Mouse (Mus musculus): Measurements from ENCODE around the gene Armc6. TPM values are rescaled to one million over a fixed set of nuclear protein-coding genes. Genes with fewer than 3 reads are reported as not detected.

The Armc6 gene
- 30.8 and 31.9 TPM in 2 replicates for polyA plus RNA-seq (2016; fragmentation: Nextera tagmentation; extraction: Ambion mirVana)

GRCm38 (mm10) chr8:70234080-70234780 lies at the start of gene Armc6, which contains the start of gene Sugp2:
Gene Armc6 (minus strand): TSS chr8:70234466.
Gene Sugp2 (plus strand): TSS chr8:70234226.
- Histone ChIP-seq H3K27me3 (replicated peaks; ENCODE audit: low read depth, poor library complexity, severe bottlenecking) (no peaks in the 10 kb centered on the region), H3K27ac (replicated peaks) (peak within 1 kb of the TSS; percentile 93), H3K4me3 (peak within 1 kb of the TSS; percentile 92), H3K9me3 (no peaks in the 10 kb centered on the region), H3K4me1 (peaks cover 21% of the 10 kb centered on the region), H3K36me3 (replicated peaks) (peaks cover 53% of the 10 kb centered on the region)
- DNase-seq (ENCODE audit: low spot score) = peak; percentile 97
- WGBS = under 1% methylated on average over 67 of the region's 67 CpGs

- H3K27ac ChIP-seq (replicated peaks) = peak overlapping the region; percentile 95
- DNase-seq (ENCODE audit: low spot score) = peak; percentile 44
- H3K4me1 ChIP-seq = peaks cover 55% of the 10 kb centered on the region
- peaks cover 6% of the 10 kb centered on the region; the same call in 1 of the 2 replicates for H3K9me3 ChIP-seq
- H3K4me3 ChIP-seq = peak overlapping the region; percentile 93
- peaks cover 42% of the 10 kb centered on the region for H3K36me3 ChIP-seq (replicated peaks)
- WGBS = under 1% methylated on average over 55 of the region's 55 CpGs
- no peaks in the 10 kb centered on the region for H3K27me3 ChIP-seq (replicated peaks; ENCODE audit: low read depth, poor library complexity, severe bottlenecking)
Measured at GRCm38 (mm10) chr8:70283136-70284077, 49.1 kb upstream of the Armc6 start.

- WGBS = under 1% methylated on average over 36 of the region's 36 CpGs
- Histone ChIP-seq H3K27ac (replicated peaks) (peak within 1 kb of the TSS; percentile 95), H3K36me3 (replicated peaks) (peaks cover 35% of the 10 kb centered on the region), H3K27me3 (replicated peaks; ENCODE audit: low read depth, poor library complexity, severe bottlenecking) (no peaks in the 10 kb centered on the region), H3K4me3 (peak within 1 kb of the TSS; percentile 93), H3K4me1 (peaks cover 62% of the 10 kb centered on the region), H3K9me3 (peaks cover 6% of the 10 kb centered on the region; the same call in 1 of the 2 replicates)
- DNase-seq (ENCODE audit: low spot score) = peak; percentile 97
Measured at GRCm38 (mm10) chr8:70282603-70283135, 48.4 kb upstream of the Armc6 start, which contains the start of gene Homer3. Gene Homer3 (plus strand): TSS chr8:70282827.

- Histone ChIP-seq H3K27ac (replicated peaks) (peak overlapping the region; percentile 95; the same call in 1 of the 2 replicates), H3K27me3 (replicated peaks; ENCODE audit: low read depth, poor library complexity, severe bottlenecking) (no peaks in the 10 kb centered on the region), H3K36me3 (replicated peaks) (peaks cover 18% of the 10 kb centered on the region), H3K9me3 (no peaks in the 10 kb centered on the region), H3K4me3 (no peak overlapping the region), H3K4me1 (peaks cover 66% of the 10 kb centered on the region)
- no peak for DNase-seq (ENCODE audit: low spot score)
- 60% methylated on average over 3 of the region's 3 CpGs for WGBS
Measured at GRCm38 (mm10) chr8:70281001-70281400, 46.7 kb upstream of the Armc6 start.

- 0 out of 2 replicates have a peak overlapping the region, but pooled peaks have one; percentile 13 for H3K4me3 ChIP-seq
- H3K4me1 ChIP-seq = peaks cover 54% of the 10 kb centered on the region
- no peaks in the 10 kb centered on the region for H3K27me3 ChIP-seq (replicated peaks; ENCODE audit: low read depth, poor library complexity, severe bottlenecking)
- H3K36me3 ChIP-seq (replicated peaks) = peaks cover under 1% of the 10 kb centered on the region
- 66% methylated on average over 8 of the region's 8 CpGs for WGBS
- no peak for DNase-seq (ENCODE audit: low spot score)
- H3K27ac ChIP-seq (replicated peaks) = peak overlapping the region; percentile 40; the same call in 1 of the 2 replicates
- no peaks in the 10 kb centered on the region for H3K9me3 ChIP-seq
Measured at GRCm38 (mm10) chr8:70279266-70279665, 45.0 kb upstream of the Armc6 start.

- no peaks in the 10 kb centered on the region for H3K36me3 ChIP-seq (replicated peaks)
- 0 out of 2 replicates have a peak overlapping the region, but pooled peaks have one; percentile 49 for H3K27ac ChIP-seq (replicated peaks)
- no peaks in the 10 kb centered on the region for H3K9me3 ChIP-seq
- H3K27me3 ChIP-seq (replicated peaks; ENCODE audit: low read depth, poor library complexity, severe bottlenecking) = no peaks in the 10 kb centered on the region
- peaks cover 46% of the 10 kb centered on the region for H3K4me1 ChIP-seq
- 71% methylated on average over 15 of the region's 15 CpGs for WGBS
- DNase-seq (ENCODE audit: low spot score) = no peak
- 0 out of 2 replicates have a peak overlapping the region, but pooled peaks have one; percentile 4 for H3K4me3 ChIP-seq
Measured at GRCm38 (mm10) chr8:70278175-70278574, 43.9 kb upstream of the Armc6 start.

- WGBS = 88% methylated on average over 3 of the region's 3 CpGs
- no peak overlapping the region for H3K4me3 ChIP-seq
- no peaks in the 10 kb centered on the region for H3K27me3 ChIP-seq (replicated peaks; ENCODE audit: low read depth, poor library complexity, severe bottlenecking)
- H3K9me3 ChIP-seq = no peaks in the 10 kb centered on the region
- peaks cover 37% of the 10 kb centered on the region for H3K4me1 ChIP-seq
- no peak overlapping the region for H3K27ac ChIP-seq (replicated peaks)
- DNase-seq (ENCODE audit: low spot score) = no peak
- no peaks in the 10 kb centered on the region for H3K36me3 ChIP-seq (replicated peaks)
Measured at GRCm38 (mm10) chr8:70276476-70276875, 42.2 kb upstream of the Armc6 start.

- no peak overlapping the region for H3K27ac ChIP-seq (replicated peaks)
- H3K4me3 ChIP-seq = no peak overlapping the region
- H3K9me3 ChIP-seq = no peaks in the 10 kb centered on the region
- H3K27me3 ChIP-seq (replicated peaks; ENCODE audit: low read depth, poor library complexity, severe bottlenecking) = no peaks in the 10 kb centered on the region
- no peak for DNase-seq (ENCODE audit: low spot score)
- no peaks in the 10 kb centered on the region for H3K36me3 ChIP-seq (replicated peaks)
- peaks cover 25% of the 10 kb centered on the region for H3K4me1 ChIP-seq
Measured at GRCm38 (mm10) chr8:70274350-70274749, 40.1 kb upstream of the Armc6 start.

GRCm38 (mm10) chr8:70272949-70273348 lies 38.7 kb upstream of the Armc6 start:
- H3K36me3 ChIP-seq (replicated peaks) = no peaks in the 10 kb centered on the region
- no peak for DNase-seq (ENCODE audit: low spot score)
- H3K9me3 ChIP-seq = no peaks in the 10 kb centered on the region
- peaks cover 20% of the 10 kb centered on the region for H3K4me1 ChIP-seq
- H3K4me3 ChIP-seq = no peak overlapping the region
- WGBS = 56% methylated on average over 3 of the region's 3 CpGs
- H3K27ac ChIP-seq (replicated peaks) = no peak overlapping the region
- H3K27me3 ChIP-seq (replicated peaks; ENCODE audit: low read depth, poor library complexity, severe bottlenecking) = no peaks in the 10 kb centered on the region

GRCm38 (mm10) chr8:70268799-70269565 lies 34.7 kb upstream of the Armc6 start:
- Histone ChIP-seq H3K36me3 (replicated peaks) (peaks cover 30% of the 10 kb centered on the region), H3K4me1 (peaks cover 21% of the 10 kb centered on the region), H3K9me3 (no peaks in the 10 kb centered on the region), H3K27me3 (replicated peaks; ENCODE audit: low read depth, poor library complexity, severe bottlenecking) (no peaks in the 10 kb centered on the region), H3K4me3 (no peak overlapping the region), H3K27ac (replicated peaks) (no peak overlapping the region)
- DNase-seq (ENCODE audit: low spot score) = no peak
- WGBS = 61% methylated on average over 11 of the region's 11 CpGs

GRCm38 (mm10) chr8:70268311-70268710 lies 34.0 kb upstream of the Armc6 start:
- no peak overlapping the region for H3K27ac ChIP-seq (replicated peaks)
- H3K4me1 ChIP-seq = peaks cover 21% of the 10 kb centered on the region
- H3K27me3 ChIP-seq (replicated peaks; ENCODE audit: low read depth, poor library complexity, severe bottlenecking) = no peaks in the 10 kb centered on the region
- H3K9me3 ChIP-seq = no peaks in the 10 kb centered on the region
- WGBS = 56% methylated on average over 5 of the region's 5 CpGs
- peaks cover 37% of the 10 kb centered on the region for H3K36me3 ChIP-seq (replicated peaks)
- H3K4me3 ChIP-seq = no peak overlapping the region
- DNase-seq (ENCODE audit: low spot score) = no peak
